Mouse (Mus musculus) C2C12 (cell line): Measurements from ENCODE around the gene Spon1.

Experiments
- CEBPB ChIP-seq: IDR thresholded peaks from one replicate; pipeline ENCODE4 v1.6.1; 2011; ENCODE audit warnings: low read depth, mild to moderate bottlenecking, control low read depth, moderate library complexity
- CTCF ChIP-seq: IDR thresholded peaks from one replicate; pipeline ENCODE4 v1.5.1; 2011; ENCODE audit not compliant: control insufficient read depth, insufficient read depth, insufficient read length
- FOSL1 ChIP-seq: IDR thresholded peaks from one replicate; pipeline ENCODE4 v1.8.0; 2011; ENCODE audit warnings: mild to moderate bottlenecking, low read length; ENCODE audit not compliant: poor library complexity, insufficient read depth, severe bottlenecking
- MAX ChIP-seq: IDR thresholded peaks from one replicate; pipeline ENCODE4 v1.6.1; 2011; ENCODE audit warnings: mild to moderate bottlenecking, control low read depth
- MYOD1 ChIP-seq: IDR thresholded peaks from one replicate; pipeline ENCODE4 v1.6.1; 2011; ENCODE audit warnings: low read depth; ENCODE audit not compliant: control insufficient read depth, insufficient read length
- MYOG ChIP-seq: IDR thresholded peaks from one replicate; pipeline ENCODE4 v1.6.1; 2011; ENCODE audit not compliant: control insufficient read depth, insufficient read length; ENCODE audit errors: extremely low read depth
- USF1 ChIP-seq: IDR thresholded peaks from one replicate; pipeline ENCODE4 v1.6.1; 2011; ENCODE audit warnings: low read depth, mild to moderate bottlenecking, control low read depth, moderate library complexity

GRCm38 (mm10) chr7:114042973-114043928 is 277.5 kb downstream of the Spon1 start:
- TF ChIP-seq CTCF (no peak), CEBPB (no peak), MAX (no peak), USF1 (no peak), MYOG (no peak), MYOD1 (no peak), FOSL1 (no peak)
